Mouse (Mus musculus) adrenal gland, adult 2 months (tissue): ENCODE measurements around the gene Dnajc17. TPM values are rescaled to one million over a fixed set of nuclear protein-coding genes. Genes with fewer than 3 reads are reported as not detected.

Experiments used
- DNase-seq: peaks from one replicate; pipeline ENCODE4 v3.0.0; 2021
- polyA plus RNA-seq: library from polyadenylated mRNA; depleted of rRNA; stranded (reverse); fragments of >200 nt; gene quantifications from 2 replicates; pipeline ENCODE4 v1.2.3, GENCODE M21; 2012; rRNA removed
- total RNA-seq, 2 experiments: library from RNA; stranded (reverse); gene quantifications; 2 replicates each; pipeline ENCODE4 v1.2.3; 2021

The Dnajc17 gene
- total and polyA plus RNA-seq, 3 experiments = 3.7 to 21.0 (median 12.3) TPM

GRCm38 (mm10) chr2:119163135-119163534, 45.5 kb downstream of the Dnajc17 start:
- no peak for DNase-seq

GRCm38 (mm10) chr2:119161247-119161646, 47.3 kb downstream of the Dnajc17 start:
- peak; percentile 54 for DNase-seq

- no peak for DNase-seq
Observed at GRCm38 (mm10) chr2:119157836-119158235, 50.8 kb downstream of the Dnajc17 start.

GRCm38 (mm10) chr2:119156681-119157572, 51.7 kb downstream of the Dnajc17 start, which contains the start of gene Rmdn3:
Gene Rmdn3, minus strand, starts transcription at chr2:119157034.
- peak; percentile 96 for DNase-seq

GRCm38 (mm10) chr2:119156081-119156680, 52.4 kb downstream of the Dnajc17 start:
- DNase-seq = peak; percentile 64

GRCm38 (mm10) chr2:119155388-119155787, 53.2 kb downstream of the Dnajc17 start:
- DNase-seq = no peak

GRCm38 (mm10) chr2:119154683-119155082, 53.9 kb downstream of the Dnajc17 start:
- DNase-seq = no peak

GRCm38 (mm10) chr2:119152255-119152654, 56.3 kb downstream of the Dnajc17 start:
- no peak for DNase-seq

- DNase-seq = no peak
Observed at GRCm38 (mm10) chr2:119147775-119148174, 60.8 kb downstream of the Dnajc17 start.

GRCm38 (mm10) chr2:119147160-119147678, 61.4 kb downstream of the Dnajc17 start:
- DNase-seq = no peak

- no peak for DNase-seq
Observed at GRCm38 (mm10) chr2:119146435-119146834, 62.2 kb downstream of the Dnajc17 start.

GRCm38 (mm10) chr2:119145199-119145598, 63.4 kb downstream of the Dnajc17 start:
- no peak for DNase-seq

GRCm38 (mm10) chr2:119136346-119136898, 72.2 kb downstream of the Dnajc17 start:
- no peak for DNase-seq

Other genes starting within 250 kb of the Dnajc17 start
- gene Ccdc32, start 179.4 kb downstream of the Dnajc17 start, total RNA-seq = 10 to 100 TPM; 13.1 to 21.5 TPM
- gene Ccdc32, start 179.4 kb downstream of the Dnajc17 start, polyA plus RNA-seq = 3.3 and 3.8 TPM in 2 replicates
- 1 to 10 TPM; 4.1 to 5.5 TPM for gene Rpusd2, start 174.0 kb downstream of the Dnajc17 start, total RNA-seq
- gene Rpusd2, start 174.0 kb downstream of the Dnajc17 start, polyA plus RNA-seq = 3.2 and 3.5 TPM in 2 replicates
- 1 to 10 TPM in 1 of 2 experiments, under 1 TPM in 1; 0.59 to 1.4 TPM for gene Knl1, start 161.7 kb downstream of the Dnajc17 start, total RNA-seq
- gene Knl1, start 161.7 kb downstream of the Dnajc17 start, polyA plus RNA-seq = 0.06 and 0.08 TPM in 2 replicates
- 1 to 10 TPM in 1 of 2 experiments, under 1 TPM in 1; 0.76 to 1.3 TPM for gene Rad51, start 96.0 kb downstream of the Dnajc17 start, total RNA-seq
- 0.46 and 0.79 TPM in 2 replicates for gene Rad51, start 96.0 kb downstream of the Dnajc17 start, polyA plus RNA-seq
- 10 to 100 TPM; 59.2 to 72.7 TPM for gene Rmdn3, start 51.8 kb downstream of the Dnajc17 start, total RNA-seq
- 26.6 and 28.5 TPM in 2 replicates for gene Rmdn3, start 51.8 kb downstream of the Dnajc17 start, polyA plus RNA-seq
- 10 to 100 TPM; 20.2 to 22.5 TPM for gene Gchfr, start 41.0 kb downstream of the Dnajc17 start, total RNA-seq
- 34.4 and 38.1 TPM in 2 replicates for gene Gchfr, start 41.0 kb downstream of the Dnajc17 start, polyA plus RNA-seq
- gene Gm14137, start 34.3 kb downstream of the Dnajc17 start, total RNA-seq = under 1 TPM; 0.09 to 0.28 TPM
- 0.04 and 0.17 TPM in 2 replicates for gene Gm14137, start 34.3 kb downstream of the Dnajc17 start, polyA plus RNA-seq
- 10 to 100 TPM; 29.5 to 36.1 TPM for gene Zfyve19, start 178 bp downstream of the Dnajc17 start, total RNA-seq
- 30.4 and 33.4 TPM in 2 replicates for gene Zfyve19, start 178 bp downstream of the Dnajc17 start, polyA plus RNA-seq
- gene Ppp1r14d, start 21.1 kb upstream of the Dnajc17 start, total RNA-seq = not detected
- not detected in 2 replicates for gene Ppp1r14d, start 21.1 kb upstream of the Dnajc17 start, polyA plus RNA-seq
- gene Spint1, start 28.6 kb upstream of the Dnajc17 start, total RNA-seq = 1 to 10 TPM; 1.8 to 3.4 TPM
- 1.9 and 2.9 TPM in 2 replicates for gene Spint1, start 28.6 kb upstream of the Dnajc17 start, polyA plus RNA-seq
- gene Rhov, start 62.5 kb upstream of the Dnajc17 start, total RNA-seq = 1 to 10 TPM in 1 of 2 experiments, under 1 TPM in 1; 0.23 to 2.2 TPM
- 0.34 and 0.91 TPM in 2 replicates for gene Rhov, start 62.5 kb upstream of the Dnajc17 start, polyA plus RNA-seq
- gene Vps18, start 79.9 kb upstream of the Dnajc17 start, total RNA-seq = 10 to 100 TPM; 21.2 to 22.0 TPM
- gene Vps18, start 79.9 kb upstream of the Dnajc17 start, polyA plus RNA-seq = 27.6 and 30.1 TPM in 2 replicates
- 1 to 10 TPM; 5.8 to 9.8 TPM for gene Dll4, start 117.0 kb upstream of the Dnajc17 start, total RNA-seq
- gene Dll4, start 117.0 kb upstream of the Dnajc17 start, polyA plus RNA-seq = 14.9 and 16.0 TPM in 2 replicates
- gene Chac1, start 142.4 kb upstream of the Dnajc17 start, total RNA-seq = 10 to 100 TPM in 1 of 2 experiments, 1 to 10 TPM in 1; 3.1 to 28.4 TPM
- 12.8 and 21.4 TPM in 2 replicates for gene Chac1, start 142.4 kb upstream of the Dnajc17 start, polyA plus RNA-seq